Mouse (Mus musculus) olfactory bulb, adult 2 months (tissue): Measurements from ENCODE around the gene Endov.

ENCODE experiments used
- CTCF ChIP-seq: fragments of 200-500 bp; IDR thresholded peaks from 2 replicates; pipeline ENCODE4 v1.5.1; 2012; ENCODE audit warnings: low read depth, mild to moderate bottlenecking, low read length, moderate library complexity; ENCODE audit not compliant: insufficient read depth
- POLR2A ChIP-seq: fragments of 200-500 bp; IDR thresholded peaks from 2 replicates; pipeline ENCODE4 v1.6.1; 2012; ENCODE audit warnings: mild to moderate bottlenecking, low read depth, low read length, moderate library complexity; ENCODE audit not compliant: insufficient read depth

DNA sequence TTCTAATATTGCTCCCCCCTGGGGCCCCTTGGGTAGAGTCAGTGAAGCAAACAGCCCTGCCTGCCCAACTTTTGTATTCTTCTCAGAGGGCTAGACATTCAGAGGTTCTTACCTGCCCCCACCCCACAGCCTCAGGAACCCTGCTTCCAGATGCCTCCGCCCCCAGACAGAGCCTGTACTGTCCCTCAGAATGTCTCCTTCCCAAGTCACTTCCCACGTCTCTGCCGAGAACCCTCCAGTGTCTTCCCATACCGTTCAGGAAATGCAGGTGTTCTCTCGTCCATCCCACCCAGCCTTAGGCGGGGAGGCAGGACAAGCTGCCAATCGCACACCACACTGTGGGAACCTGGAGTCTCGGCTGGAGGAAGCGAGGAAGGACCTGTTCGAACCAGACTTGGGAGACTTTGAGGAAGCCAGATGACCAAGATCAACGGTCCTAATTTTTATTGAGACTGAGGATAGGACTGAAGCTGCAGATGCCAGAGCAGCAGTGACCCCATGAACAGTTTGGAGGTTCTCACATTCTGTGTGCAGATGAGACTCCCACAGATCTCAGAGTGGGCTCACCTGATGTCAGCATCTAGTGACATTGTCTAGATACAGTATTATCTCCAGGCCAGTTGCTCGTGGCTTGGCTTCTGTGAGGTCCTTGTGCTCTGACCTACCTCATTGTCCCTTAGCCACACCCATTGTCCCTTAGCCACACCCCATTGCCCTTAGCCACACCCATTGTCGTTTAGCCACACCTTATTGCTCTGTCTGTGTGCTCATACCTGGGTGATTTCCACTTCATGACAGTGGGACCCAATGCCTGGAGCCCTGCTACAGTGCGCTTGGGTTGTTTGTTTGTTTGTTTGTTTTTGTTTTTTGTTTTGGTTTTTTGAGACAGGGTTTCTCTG lies 35.2 kb downstream of the Endov start:
- no peak for TF ChIP-seq CTCF
- no peak for TF ChIP-seq POLR2A
